Mouse (Mus musculus) bone marrow, adult 2 months (tissue): ENCODE measurements around the gene 4930524J08Rik. TPM values are rescaled to one million over a fixed set of nuclear protein-coding genes. Genes with fewer than 3 reads are reported as not detected.

Source experiments
- H3K27ac ChIP-seq: fragments of 200-500 bp; 2 replicates; pipeline ENCODE4 v1.5.1; 2012; ENCODE audit warnings: low read depth, mild to moderate bottlenecking, control low read depth, inconsistent platforms, low read length; ENCODE audit not compliant: control insufficient read depth, poor library complexity, insufficient read depth
- H3K4me1 ChIP-seq: fragments of 200-500 bp; 2 replicates; pipeline ENCODE4 v1.6.1; 2011; ENCODE audit warnings: low read length; ENCODE audit not compliant: control insufficient read depth, insufficient read depth
- H3K4me3 ChIP-seq: fragments of 200-500 bp; replicated peaks from 2 replicates; pipeline ENCODE3; 2011; ENCODE audit warnings: mild to moderate bottlenecking, low read depth, low read length, control low read depth; ENCODE audit not compliant: control insufficient read depth
- CTCF ChIP-seq: fragments of 200-500 bp; IDR thresholded peaks from 2 replicates; pipeline ENCODE4 v1.5.1; 2011; ENCODE audit warnings: low read length, control low read depth; ENCODE audit not compliant: control insufficient read depth, insufficient read depth
- POLR2A ChIP-seq: fragments of 200-500 bp; IDR thresholded peaks from 2 replicates; pipeline ENCODE4 v1.6.1; 2011; ENCODE audit warnings: low read depth, mild to moderate bottlenecking, control low read depth, low read length, borderline replicate concordance; ENCODE audit not compliant: control insufficient read depth
- WGBS: fragments of 180-500 bp; shearing (Covaris S2); methylation state at CpG from one replicate; pipeline ENCODE4 v1.1.7; 2018; 5-methylcytosine and 5-hydroxymethylcytosine counted together
- polyA plus RNA-seq: library from polyadenylated mRNA; stranded (reverse); fragments of >200 nt; gene quantifications from 2 replicates; pipeline ENCODE4 v1.2.4, GENCODE M21; 2011; ENCODE audit warnings: low replicate concordance; ENCODE audit not compliant: missing spikeins, insufficient read depth, insufficient read length

4930524J08Rik gene
- 2.6 and 5.0 TPM in 2 replicates for polyA plus RNA-seq

DNA sequence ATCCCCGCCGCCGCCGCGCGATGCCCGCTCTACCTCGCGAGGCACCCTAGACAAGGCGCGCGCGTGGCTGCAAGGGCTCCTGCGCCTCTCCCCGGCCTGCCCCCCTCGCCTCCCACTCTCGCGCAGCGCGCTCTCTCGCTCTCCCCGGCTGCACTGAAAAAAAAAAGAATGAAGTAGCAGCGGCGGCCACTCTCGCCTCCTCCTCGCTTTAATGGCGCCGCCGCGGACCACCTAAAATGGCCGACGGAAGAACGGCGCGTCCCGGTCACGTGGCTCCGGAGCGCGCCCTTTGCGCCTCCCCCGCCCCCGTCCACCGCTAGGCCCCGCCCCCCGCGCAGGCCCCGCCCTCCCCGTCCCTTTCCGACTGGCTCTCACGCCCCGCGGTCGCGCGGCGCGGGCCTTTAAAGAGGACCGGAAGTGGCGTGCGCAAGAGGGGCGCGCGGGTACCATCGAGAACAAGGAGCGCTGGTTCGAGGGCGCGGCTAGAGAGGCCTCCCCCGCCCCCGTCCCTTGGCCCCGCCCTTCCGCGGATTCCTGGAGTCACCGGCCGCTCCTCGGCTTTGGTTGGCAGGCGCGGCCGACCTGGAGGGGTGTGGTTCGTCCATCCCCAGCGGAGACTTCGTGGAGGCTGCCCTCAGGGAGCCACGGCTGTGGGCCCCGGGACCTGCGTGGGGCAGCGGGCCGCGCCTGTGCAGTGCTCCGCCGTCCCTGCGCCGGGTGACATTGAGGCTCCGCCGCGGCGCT is at the start of gene 4930524J08Rik, which contains the start of gene Hnrnpd:
TSS of gene 4930524J08Rik (plus strand) at position 363 of the 744 bp plus-strand sequence.
TSS of gene Hnrnpd (minus strand) at position 240 of the 744 bp plus-strand sequence.
- WGBS = under 1% methylated on average over 93 of the region's 97 CpGs
- TF ChIP-seq POLR2A (peak; percentile 84), CTCF (no peak)
- peaks cover 3% of the 10 kb centered on the region; the same call in 1 of the 2 replicates for H3K4me1 ChIP-seq
- peak within 1 kb of the TSS; percentile 99 for H3K27ac ChIP-seq
- peak within 1 kb of the TSS; percentile 99 for H3K4me3 ChIP-seq

DNA sequence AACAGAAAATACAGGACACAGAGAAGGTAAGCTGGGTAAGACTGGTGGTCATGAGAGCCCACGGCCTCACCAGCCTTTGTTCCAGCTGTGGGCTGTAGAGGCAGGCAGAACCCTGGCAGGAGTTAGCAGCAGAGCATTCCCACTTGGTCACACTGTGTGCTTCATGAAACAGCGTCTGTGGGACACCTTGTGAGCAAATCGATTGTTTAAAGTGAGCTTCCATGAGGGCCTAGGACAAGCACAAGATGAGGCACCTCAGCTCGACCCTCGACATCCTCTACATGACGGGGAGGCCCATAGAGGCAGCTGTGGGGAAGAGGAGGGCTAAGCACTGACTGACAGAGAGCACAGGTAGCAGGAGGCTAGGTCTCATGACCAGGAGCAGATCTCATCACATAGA is 47.0 kb upstream of the 4930524J08Rik start:
- no peak overlapping the region for H3K27ac ChIP-seq
- no peak overlapping the region for H3K4me3 ChIP-seq
- H3K4me1 ChIP-seq = no peaks in the 10 kb centered on the region
- TF ChIP-seq CTCF (no peak), POLR2A (no peak)
- WGBS = 76% methylated on average over 6 of the region's 6 CpGs

GRCm38 (mm10) chr5:99939440-99939839 is 39.4 kb upstream of the 4930524J08Rik start:
- no peak for TF ChIP-seq CTCF
- TF ChIP-seq POLR2A = no peak
- WGBS = 78% methylated on average over 3 of the region's 3 CpGs
- H3K4me3 ChIP-seq = no peak overlapping the region
- H3K27ac ChIP-seq = no peak overlapping the region
- no peaks in the 10 kb centered on the region for H3K4me1 ChIP-seq

GRCm38 (mm10) chr5:99941273-99941672 is 37.6 kb upstream of the 4930524J08Rik start:
- H3K27ac ChIP-seq = no peak overlapping the region
- TF ChIP-seq CTCF (no peak), POLR2A (no peak)
- H3K4me3 ChIP-seq = no peak overlapping the region
- 81% methylated on average over 10 of the region's 10 CpGs for WGBS
- H3K4me1 ChIP-seq = no peaks in the 10 kb centered on the region

- 83% methylated on average over 10 of the region's 10 CpGs for WGBS
- H3K4me1 ChIP-seq = no peaks in the 10 kb centered on the region
These were observed 36.9 kb upstream of the 4930524J08Rik start for GRCm38 (mm10) chr5:99941776-99942502.

GRCm38 (mm10) chr5:99952513-99952912 is 26.3 kb upstream of the 4930524J08Rik start:
- no peak overlapping the region for H3K4me3 ChIP-seq
- H3K27ac ChIP-seq = no peak overlapping the region
- H3K4me1 ChIP-seq = no peaks in the 10 kb centered on the region
- 85% methylated on average over 5 of the region's 5 CpGs for WGBS
- no peak for TF ChIP-seq POLR2A

More at GRCm38 (mm10) chr5:99941776-99942502, 36.9 kb upstream of the 4930524J08Rik start:
- H3K27ac ChIP-seq = no peak overlapping the region
- TF ChIP-seq POLR2A = no peak
- TF ChIP-seq CTCF = no peak
- H3K4me3 ChIP-seq = no peak overlapping the region

DNA sequence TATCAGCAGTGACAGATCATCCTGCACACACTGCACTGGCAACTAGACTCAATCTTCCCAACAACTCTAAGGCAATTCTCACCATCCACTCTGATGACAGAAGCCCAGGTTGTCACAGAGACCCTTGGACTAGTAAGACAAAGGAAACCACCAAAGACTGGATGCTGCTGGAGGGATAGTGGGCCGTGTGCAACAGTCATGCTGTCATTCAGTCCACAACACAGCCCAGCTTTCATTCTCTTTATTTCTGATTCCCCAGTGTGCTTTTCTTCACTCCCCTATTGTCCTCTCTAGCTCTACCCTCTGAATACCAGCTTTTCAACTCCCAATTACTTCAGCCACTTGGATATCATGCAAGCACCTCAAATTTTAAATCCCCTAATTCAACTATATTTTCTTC is 25.0 kb upstream of the 4930524J08Rik start:
- no peak for TF ChIP-seq POLR2A
- TF ChIP-seq CTCF = no peak
- WGBS = 55% methylated on average over 1 of the region's 1 CpGs

DNA sequence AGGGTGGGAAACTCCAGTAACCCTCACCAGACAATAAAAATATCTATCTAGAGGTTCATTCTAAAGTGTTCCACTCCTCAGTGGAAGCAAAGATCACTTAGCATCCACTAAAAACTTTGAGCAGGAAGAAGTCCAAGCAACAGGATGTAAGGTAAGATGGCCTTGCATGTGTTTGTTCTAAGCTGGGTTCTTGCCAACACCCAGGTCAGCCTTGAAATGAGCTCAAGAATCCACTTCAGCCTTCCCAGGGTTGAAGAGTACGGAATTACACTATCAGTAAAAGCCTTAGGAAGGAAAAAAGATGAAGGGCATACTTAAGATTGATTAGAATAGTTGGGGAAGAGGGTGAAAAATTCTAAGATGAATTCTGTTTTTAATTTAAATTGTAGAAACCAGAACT is 20.2 kb upstream of the 4930524J08Rik start:
- 90% methylated on average over 1 of the region's 1 CpGs for WGBS
- no peak for TF ChIP-seq CTCF
- TF ChIP-seq POLR2A = no peak
- Histone ChIP-seq H3K4me1 (no peaks in the 10 kb centered on the region), H3K4me3 (no peak overlapping the region), H3K27ac (no peak overlapping the region)

More for the DNA sequence above, 25.0 kb upstream of the 4930524J08Rik start:
- Histone ChIP-seq H3K27ac (no peak overlapping the region), H3K4me1 (no peaks in the 10 kb centered on the region), H3K4me3 (no peak overlapping the region)
